Mouse (Mus musculus) midbrain, embryonic 11.5 days (tissue): ENCODE data around the gene Pitpnm1. TPM values are rescaled to one million over a fixed set of nuclear protein-coding genes. Genes with fewer than 3 reads are reported as not detected.

ENCODE experiments used
- ATAC-seq: fragments of 200-750 bp; cut with Nextera tagmentation; 2 replicates; pipeline ENCODE4 v1.8.0; 2017; ENCODE audit warnings: moderate TSS enrichment, moderate library complexity; ENCODE audit not compliant: low FRiP score
- DNase-seq: peaks from one replicate; pipeline ENCODE4 v3.0.0; 2015; ENCODE audit warnings: low spot score; ENCODE audit errors: missing footprints
- H3K27ac ChIP-seq: fragments of 300-500 bp; sonication (generic); 2 replicates; pipeline ENCODE4 v1.5.1; 2014; ENCODE audit warnings: low read depth, low read length
- H3K27me3 ChIP-seq: fragments of 300-500 bp; sonication (generic); 2 replicates; pipeline ENCODE4 v1.6.1; 2014; ENCODE audit warnings: mild to moderate bottlenecking, low read length, moderate library complexity, mixed read lengths; ENCODE audit not compliant: control insufficient read depth, insufficient read depth
- H3K36me3 ChIP-seq: fragments of 300-500 bp; sonication (generic); 2 replicates; pipeline ENCODE4 v1.6.1; 2014; ENCODE audit warnings: mild to moderate bottlenecking, low read length, moderate library complexity, mixed read lengths; ENCODE audit not compliant: control insufficient read depth, insufficient read depth
- H3K4me1 ChIP-seq: fragments of 300-500 bp; sonication (generic); 2 replicates; pipeline ENCODE4 v1.6.1; 2014; ENCODE audit warnings: low read length; ENCODE audit not compliant: control insufficient read depth, insufficient read depth
- H3K4me2 ChIP-seq: fragments of 300-500 bp; sonication (generic); 2 replicates; pipeline ENCODE4 v1.6.1; 2014; ENCODE audit warnings: mild to moderate bottlenecking, moderate library complexity
- H3K4me3 ChIP-seq: fragments of 300-500 bp; sonication (generic); 2 replicates; pipeline ENCODE4 v1.5.1; 2014; ENCODE audit warnings: low read depth, low read length
- H3K9ac ChIP-seq: fragments of 300-500 bp; sonication (generic); 2 replicates; pipeline ENCODE4 v1.6.1; 2014; ENCODE audit warnings: low read length
- H3K9me3 ChIP-seq: fragments of 300-500 bp; sonication (generic); 2 replicates; pipeline ENCODE4 v1.6.1; 2016; ENCODE audit warnings: low read length; ENCODE audit not compliant: control insufficient read depth
- WGBS: fragments of 180-500 bp; shearing (Covaris S2); extraction: QIAGEN DNeasy Blood & Tissue Kit; methylation state at CpG from one replicate; pipeline ENCODE4 v1.1.7; 2014; 5-methylcytosine and 5-hydroxymethylcytosine counted together
- polyA plus RNA-seq: library from polyadenylated mRNA; unstranded; fragments of >200 nt; fragmentation: Nextera tagmentation; extraction: Ambion mirVana; gene quantifications from 2 replicates; pipeline ENCODE4 v1.2.1, GENCODE M21; 2014

Gene Pitpnm1
- polyA plus RNA-seq, 1 experiment from 2014 or later: 11.2 TPM

- H3K4me3 ChIP-seq: no peak overlapping the region
- no peaks in the 10 kb centered on the region for H3K9me3 ChIP-seq
- no peak overlapping the region for H3K4me2 ChIP-seq
- H3K36me3 ChIP-seq: peaks cover 27% of the 10 kb centered on the region; the same call in 1 of the 2 replicates
- H3K27ac ChIP-seq: no peak overlapping the region; the same call in 1 of the 2 replicates
- 69% methylated on average over 20 of the region's 20 CpGs for WGBS
- H3K27me3 ChIP-seq: no peaks in the 10 kb centered on the region
- no peaks in the 10 kb centered on the region for H3K4me1 ChIP-seq
- H3K9ac ChIP-seq: no peak overlapping the region
- DNase-seq (no peak), ATAC-seq (no peak)
These were observed 56.3 kb downstream of the Pitpnm1 start for GRCm38 (mm10) chr19:4156073-4156579.

DNA sequence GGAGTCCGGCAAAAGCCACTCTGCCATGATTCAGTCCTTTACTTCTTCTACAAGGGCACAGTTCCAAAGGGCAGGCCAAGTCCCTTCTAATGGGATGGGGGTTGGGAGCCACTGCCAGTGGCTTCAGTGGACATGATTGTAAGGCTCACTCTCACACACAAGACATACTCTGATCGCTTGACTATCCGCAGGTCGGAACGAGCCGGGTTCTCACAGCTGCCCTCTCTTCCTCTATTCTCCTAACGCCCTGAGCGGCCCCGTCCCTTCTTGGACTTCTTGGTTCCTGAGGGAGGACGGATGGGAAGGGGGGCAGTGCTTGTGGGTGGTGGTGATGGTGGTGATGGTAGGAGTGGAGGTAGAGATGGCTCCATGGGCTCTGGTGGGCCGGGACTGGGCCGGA, 57.0 kb downstream of the Pitpnm1 start:
- peaks cover 27% of the 10 kb centered on the region; the same call in 1 of the 2 replicates for H3K36me3 ChIP-seq
- H3K9ac ChIP-seq: no peak overlapping the region
- H3K4me3 ChIP-seq: no peak overlapping the region
- whole genome bisulfite sequencing: 93% methylated on average over 12 of the region's 12 CpGs
- DNase-seq (no peak), ATAC-seq (no peak)
- H3K4me2 ChIP-seq: no peak overlapping the region
- no peaks in the 10 kb centered on the region for H3K9me3 ChIP-seq
- no peaks in the 10 kb centered on the region for H3K4me1 ChIP-seq
- no peak overlapping the region for H3K27ac ChIP-seq
- no peaks in the 10 kb centered on the region for H3K27me3 ChIP-seq

- Histone ChIP-seq H3K36me3 (peaks cover 27% of the 10 kb centered on the region; the same call in 1 of the 2 replicates), H3K4me3 (no peak overlapping the region), H3K27ac (no peak overlapping the region), H3K27me3 (no peaks in the 10 kb centered on the region), H3K9ac (no peak overlapping the region), H3K4me1 (peaks cover 12% of the 10 kb centered on the region), H3K4me2 (no peak overlapping the region), H3K9me3 (no peaks in the 10 kb centered on the region)
- DNase-seq (no peak), ATAC-seq (no peak)
- 94% methylated on average over 8 of the region's 8 CpGs for WGBS
These were observed 59.3 kb downstream of the Pitpnm1 start for GRCm38 (mm10) chr19:4159049-4159448.

GRCm38 (mm10) chr19:4162646-4163542, 63.1 kb downstream of the Pitpnm1 start, which contains the start of gene Rps6kb2:
TSS of gene Rps6kb2 (minus strand) at chr19:4163354.
- peak within 1 kb of the TSS; percentile 51 for H3K4me3 ChIP-seq
- no peaks in the 10 kb centered on the region for H3K9me3 ChIP-seq
- H3K27ac ChIP-seq: peak within 1 kb of the TSS; percentile 52
- WGBS: 7% methylated on average over 42 of the region's 42 CpGs
- peaks cover 12% of the 10 kb centered on the region for H3K4me1 ChIP-seq
- H3K9ac ChIP-seq: peak within 1 kb of the TSS; percentile 72
- peak within 1 kb of the TSS; percentile 57 for H3K4me2 ChIP-seq
- DNase-seq: peak; percentile 99
- no peaks in the 10 kb centered on the region for H3K27me3 ChIP-seq
- peaks cover 14% of the 10 kb centered on the region; the same call in 1 of the 2 replicates for H3K36me3 ChIP-seq
- ATAC-seq: peak; percentile 91

- peak overlapping the region; percentile 57 for H3K4me2 ChIP-seq
- H3K4me1 ChIP-seq: peaks cover 12% of the 10 kb centered on the region
- no peak for DNase-seq
- peak overlapping the region; percentile 72 for H3K9ac ChIP-seq
- H3K27me3 ChIP-seq: no peaks in the 10 kb centered on the region
- peak; percentile 43; the same call in 1 of the 2 replicates for ATAC-seq
- no peaks in the 10 kb centered on the region for H3K9me3 ChIP-seq
- peak overlapping the region; percentile 51 for H3K4me3 ChIP-seq
- H3K27ac ChIP-seq: peak overlapping the region; percentile 52
- H3K36me3 ChIP-seq: peaks cover 10% of the 10 kb centered on the region; the same call in 1 of the 2 replicates
- WGBS: 34% methylated on average over 4 of the region's 4 CpGs
These were observed 63.7 kb downstream of the Pitpnm1 start for GRCm38 (mm10) chr19:4163543-4163887.

Other genes starting within 250 kb of the Pitpnm1 start
- gene Chka, start 248.2 kb upstream of the Pitpnm1 start, polyA plus RNA-seq: 50.5 and 53.0 TPM in 2 replicates
- gene Tcirg1, start 192.9 kb upstream of the Pitpnm1 start, polyA plus RNA-seq: 7.7 and 8.9 TPM in 2 replicates
- 209 and 235 TPM in 2 replicates for gene Ndufs8, start 187.2 kb upstream of the Pitpnm1 start, polyA plus RNA-seq
- gene Aldh3b1, start 170.2 kb upstream of the Pitpnm1 start, polyA plus RNA-seq: 0.67 and 0.99 TPM in 2 replicates
- gene Unc93b1, start 164.8 kb upstream of the Pitpnm1 start, polyA plus RNA-seq: 5.9 and 7.1 TPM in 2 replicates
- gene Aldh3b3, start 141.4 kb upstream of the Pitpnm1 start, polyA plus RNA-seq: not detected in 2 replicates
- 0.44 and 0.50 TPM in 2 replicates for gene Aldh3b2, start 127.7 kb upstream of the Pitpnm1 start, polyA plus RNA-seq
- 1.0 and 1.6 TPM in 2 replicates for gene Acy3, start 113.4 kb upstream of the Pitpnm1 start, polyA plus RNA-seq
- not detected in 2 replicates for gene Tbx10, start 107.2 kb upstream of the Pitpnm1 start, polyA plus RNA-seq
- 14.0 and 15.1 TPM in 2 replicates for gene Nudt8, start 99.4 kb upstream of the Pitpnm1 start, polyA plus RNA-seq
- 0.87 and 1.5 TPM in 2 replicates for gene Gm49405, start 99.4 kb upstream of the Pitpnm1 start, polyA plus RNA-seq
- 1.5 TPM in 2 replicates for gene Doc2g, start 96.7 kb upstream of the Pitpnm1 start, polyA plus RNA-seq
- 180 TPM in 2 replicates for gene Ndufv1, start 87.2 kb upstream of the Pitpnm1 start, polyA plus RNA-seq
- gene Gstp1, start 62.0 kb upstream of the Pitpnm1 start, polyA plus RNA-seq: 337 and 342 TPM in 2 replicates
- 1.1 and 3.8 TPM in 2 replicates for gene Gstp2, start 54.0 kb upstream of the Pitpnm1 start, polyA plus RNA-seq
- not detected in 2 replicates for gene Gstp3, start 40.4 kb upstream of the Pitpnm1 start, polyA plus RNA-seq
- gene Cabp2, start 18.4 kb upstream of the Pitpnm1 start, polyA plus RNA-seq: not detected in 2 replicates
- 60.8 and 73.5 TPM in 2 replicates for gene Cdk2ap2, start 2.8 kb upstream of the Pitpnm1 start, polyA plus RNA-seq
- 54.9 and 58.9 TPM in 2 replicates for gene Aip, start 25.9 kb downstream of the Pitpnm1 start, polyA plus RNA-seq
- not detected in 2 replicates for gene Gpr152, start 39.8 kb downstream of the Pitpnm1 start, polyA plus RNA-seq
- 0.11 TPM in 1 of 2 replicates, not detected in the other for gene Cabp4, start 44.0 kb downstream of the Pitpnm1 start, polyA plus RNA-seq
- 105 and 127 TPM in 2 replicates for gene Coro1b, start 48.6 kb downstream of the Pitpnm1 start, polyA plus RNA-seq
- 0.75 and 1.7 TPM in 2 replicates for gene Ptprcap, start 53.6 kb downstream of the Pitpnm1 start, polyA plus RNA-seq
- gene Rps6kb2, start 63.4 kb downstream of the Pitpnm1 start, polyA plus RNA-seq: 35.4 and 46.8 TPM in 2 replicates
- 2.5 and 2.9 TPM in 2 replicates for gene Carns1, start 75.5 kb downstream of the Pitpnm1 start, polyA plus RNA-seq
- gene Tbc1d10c, start 91.3 kb downstream of the Pitpnm1 start, polyA plus RNA-seq: 0.29 and 1.5 TPM in 2 replicates
- gene Ppp1ca, start 92.1 kb downstream of the Pitpnm1 start, polyA plus RNA-seq: 874 and 929 TPM in 2 replicates
- 42.4 and 43.5 TPM in 2 replicates for gene Rad9a, start 101.7 kb downstream of the Pitpnm1 start, polyA plus RNA-seq
- 0.31 and 0.32 TPM in 2 replicates for gene Clcf1, start 114.2 kb downstream of the Pitpnm1 start, polyA plus RNA-seq
- not detected in 2 replicates for gene AC109138.7, start 114.4 kb downstream of the Pitpnm1 start, polyA plus RNA-seq
- gene Pold4, start 131.9 kb downstream of the Pitpnm1 start, polyA plus RNA-seq: 12.2 and 12.6 TPM in 2 replicates
- gene Ssh3, start 169.2 kb downstream of the Pitpnm1 start, polyA plus RNA-seq: 2.1 and 2.3 TPM in 2 replicates
- gene Ankrd13d, start 183.1 kb downstream of the Pitpnm1 start, polyA plus RNA-seq: 8.5 and 8.8 TPM in 2 replicates
- 13.2 and 16.5 TPM in 2 replicates for gene Grk2, start 206.2 kb downstream of the Pitpnm1 start, polyA plus RNA-seq